In the genomic region with DNA sequence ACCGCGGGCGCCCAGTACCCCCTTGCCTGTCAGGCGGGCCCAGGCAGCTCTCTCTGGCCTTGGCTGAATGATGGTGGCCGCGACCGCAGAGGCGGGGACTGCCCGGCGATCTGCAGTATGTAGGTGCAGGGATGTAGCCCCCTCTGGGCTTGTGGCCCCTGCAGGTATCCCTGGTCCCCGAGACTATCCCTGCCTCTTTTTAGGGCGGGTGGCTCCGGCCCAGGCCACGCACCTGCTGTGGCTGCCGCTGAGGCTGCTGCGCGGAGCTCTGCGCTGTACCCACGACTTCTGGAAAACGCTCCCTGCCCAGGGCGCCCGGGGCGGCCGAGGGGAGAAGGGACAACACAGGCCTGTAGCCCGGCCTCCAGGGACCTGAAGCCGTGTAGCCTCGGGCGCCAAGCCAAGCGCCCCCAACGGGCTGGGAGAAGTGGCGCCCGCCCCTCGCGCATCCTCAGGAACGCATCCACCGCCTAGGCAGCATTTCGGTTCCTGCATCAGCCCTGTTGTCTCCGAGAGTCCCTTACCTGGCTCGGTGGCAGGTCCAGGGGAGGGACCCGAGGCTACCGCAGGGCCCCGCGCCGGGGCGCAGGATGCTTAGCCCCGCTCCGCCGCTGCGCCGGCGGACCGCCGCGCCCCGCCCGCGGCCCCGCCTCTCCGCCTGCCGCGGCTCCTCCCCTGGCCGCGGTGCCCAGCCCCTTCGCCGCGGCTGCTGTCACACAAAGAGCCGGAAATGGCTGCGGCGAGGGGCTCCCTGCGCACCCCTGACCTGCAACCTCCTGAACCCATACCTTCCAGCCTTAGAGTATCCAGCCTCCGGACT, we compare ENCODE assay signal across 7 mouse cellular contexts. TPM values are rescaled to one million over a fixed set of nuclear protein-coding genes. Genes with fewer than 3 reads are reported as not detected.
DNase-seq lines count a peak whose midpoint lies in the region; ATAC-seq lines count a peak whose summit lies in the region.

No protein-coding gene starts in this region.

- peaks cover 45% of the 10 kb centered on the region for H3K4me1 ChIP-seq in forebrain, embryonic 10.5 days
- H3K4me1 ChIP-seq in hindbrain, embryonic 12.5 days, result peaks cover 37% of the 10 kb centered on the region

- peak overlapping the region; percentile 89 for H3K9ac ChIP-seq in hindbrain, embryonic 12.5 days

- under 1% methylated on average over 71 of the region's 71 CpGs for WGBS in forebrain, embryonic 10.5 days
- under 1% methylated on average over 50 of the region's 71 CpGs for WGBS in hindbrain, embryonic 12.5 days

- H3K4me3 ChIP-seq in forebrain, embryonic 10.5 days, result peak overlapping the region; percentile 60
- H3K4me3 ChIP-seq in hindbrain, embryonic 12.5 days, result peak overlapping the region; percentile 70

- H3K36me3 ChIP-seq in forebrain, embryonic 10.5 days (replicated peaks), result peaks cover 3% of the 10 kb centered on the region; the same call in 1 of the 2 replicates
- H3K36me3 ChIP-seq in hindbrain, embryonic 12.5 days, result 0 out of 2 replicates have a peak, but pooled peaks cover 3% of the 10 kb centered on the region

- peak overlapping the region; percentile 68 for H3K4me2 ChIP-seq in hindbrain, embryonic 12.5 days (replicated peaks)

- H3K27me3 ChIP-seq in forebrain, embryonic 10.5 days (ENCODE audit: poor library complexity, severe bottlenecking), result peaks cover 10% of the 10 kb centered on the region
- H3K27me3 ChIP-seq in hindbrain, embryonic 12.5 days, result no peaks in the 10 kb centered on the region

- DNase-seq in Muller cell, postnatal 12 days (ENCODE audit: inconsistent ontology term), result peak; percentile 74
- peak; percentile 4 for DNase-seq in c-Kit-negative CD71-positive TER-119-positive erythroid progenitor cells, embryonic 14.5 days (ENCODE audit: low read depth, low spot score)
- peak; percentile 63 for DNase-seq in forebrain, embryonic 10.5 days (ENCODE audit: extremely low spot score, low spot score)
- DNase-seq in left cerebral cortex, adult 8-10 months (ENCODE audit: low spot score in 2 of 2), result peak; percentile 48 to 53
- DNase-seq in right cerebral cortex, postnatal 4 days, result peak; percentile 75

- H3K27ac ChIP-seq in forebrain, embryonic 10.5 days, result peak overlapping the region; percentile 89
- peak overlapping the region; percentile 90 for H3K27ac ChIP-seq in hindbrain, embryonic 12.5 days

- peak; percentile 86 for ATAC-seq in hindbrain, embryonic 12.5 days (ENCODE audit: low FRiP score)
- ATAC-seq in megakaryocyte, adult 5-6 weeks (ENCODE audit: poor library complexity, severe bottlenecking), result peak; percentile 46

- no peaks in the 10 kb centered on the region for H3K9me3 ChIP-seq in forebrain, embryonic 10.5 days
- no peaks in the 10 kb centered on the region for H3K9me3 ChIP-seq in hindbrain, embryonic 12.5 days (replicated peaks)

RNA-seq across cellular contexts. Expression of a gene that starts 0.7 kb away (rescaled TPM):
- 23.1 and 25.0 TPM in 2 replicates for polyA plus RNA-seq in forebrain, embryonic 10.5 days (2016; fragmentation: Nextera tagmentation; extraction: Ambion mirVana)
- polyA plus RNA-seq in hindbrain, embryonic 12.5 days (2016; fragmentation: Nextera tagmentation; extraction: Ambion mirVana), result 65.1 and 68.3 TPM in 2 replicates
- 100 to 1,000 TPM; 534 to 625 (median 593) TPM for total RNA-seq in left cerebral cortex, adult 8-10 months (2022)
- total RNA-seq in megakaryocyte, adult 5-6 weeks (2015), result 56.5 and 69.7 TPM in 2 replicates
- total RNA-seq in megakaryocyte, adult 5-6 weeks (2017), result 28.2 and 50.1 TPM in 2 replicates

Comparison
In these comparisons a context has a peak if more than half of its experiments do, and no peak if none do; other contexts are left out.
1. Peak in every context shown above with its lines: DNase-seq, ATAC-seq, H3K4me3 ChIP-seq and H3K27ac ChIP-seq.
2. DNase-seq: peak in every context shown above with its lines; median percentile 75 in right cerebral cortex, postnatal 4 days; 74 in Muller cell, postnatal 12 days; 63 in forebrain, embryonic 10.5 days; 50 in left cerebral cortex, adult 8-10 months; 4 in c-Kit-negative CD71-positive TER-119-positive erythroid progenitor cells, embryonic 14.5 days.
3. RNA of a gene that starts 0.7 kb away (total RNA-seq): 534 to 625 TPM in left cerebral cortex, adult 8-10 months; 28.2 to 69.7 TPM in megakaryocyte, adult 5-6 weeks; every median in the first group is over 4 times any median in the second.